Mouse (Mus musculus): ENCODE data around the gene Rab11b.

Gene Rab11b

GRCm38 (mm10) chr17:33717982-33718381, 42.3 kb downstream of the Rab11b start:
- DNase-seq (ENCODE audit: low spot score in 2 of 2), result no peak

GRCm38 (mm10) chr17:33717246-33717645, 43.1 kb downstream of the Rab11b start:
- no peak for DNase-seq (ENCODE audit: low spot score in 2 of 2)

- DNase-seq (ENCODE audit: low spot score in 2 of 2), result no peak
Measured at GRCm38 (mm10) chr17:33714779-33715178, 45.6 kb downstream of the Rab11b start.

GRCm38 (mm10) chr17:33713271-33713670, 47.1 kb downstream of the Rab11b start:
- no peak for DNase-seq (ENCODE audit: low spot score in 2 of 2)

GRCm38 (mm10) chr17:33709834-33710233, 50.5 kb downstream of the Rab11b start:
- no peak for DNase-seq (ENCODE audit: low spot score in 2 of 2)

- no peak for DNase-seq (ENCODE audit: low spot score in 2 of 2)
Measured at GRCm38 (mm10) chr17:33703091-33703490, 57.2 kb downstream of the Rab11b start.

- no peak for DNase-seq (ENCODE audit: low spot score in 2 of 2)
Measured at GRCm38 (mm10) chr17:33702178-33702577, 58.2 kb downstream of the Rab11b start.

GRCm38 (mm10) chr17:33695471-33695870, 64.9 kb downstream of the Rab11b start:
- no peak for DNase-seq (ENCODE audit: low spot score in 2 of 2)
